Mouse (Mus musculus) heart, adult 11 months (tissue): Measurements from ENCODE around the gene Sgk2.
A peak's percentile ranks its signal among the peaks of the same experiment; 100 is the strongest.

Source experiments
- DNase-seq: peaks from one replicate; pipeline ENCODE4 v3.0.0; 2022

Sgk2 gene

DNA sequence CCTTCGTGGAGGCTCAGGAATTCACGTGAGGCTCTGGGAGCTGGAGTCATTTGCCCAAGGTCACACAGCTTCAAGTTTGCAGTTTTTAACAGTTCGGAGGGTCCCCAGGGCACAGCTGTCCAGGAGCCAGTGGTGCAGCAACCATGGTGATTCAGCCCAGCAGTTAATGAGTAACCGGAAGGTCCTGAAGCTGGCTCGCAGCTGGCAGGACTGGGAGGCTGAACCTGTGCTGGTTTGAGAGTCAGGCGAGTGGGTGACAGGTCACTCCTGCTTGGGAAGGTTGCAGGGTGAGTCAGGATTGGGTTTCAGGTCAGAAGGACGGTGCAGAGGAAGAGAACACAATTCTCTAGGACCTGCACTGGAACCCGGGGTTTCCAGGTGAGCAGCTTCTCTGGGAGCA lies at the start of gene Sgk2:
TSS of gene Sgk2 (plus strand) at position 113 of the 400 bp plus-strand sequence.
- DNase-seq, result no peak

DNA sequence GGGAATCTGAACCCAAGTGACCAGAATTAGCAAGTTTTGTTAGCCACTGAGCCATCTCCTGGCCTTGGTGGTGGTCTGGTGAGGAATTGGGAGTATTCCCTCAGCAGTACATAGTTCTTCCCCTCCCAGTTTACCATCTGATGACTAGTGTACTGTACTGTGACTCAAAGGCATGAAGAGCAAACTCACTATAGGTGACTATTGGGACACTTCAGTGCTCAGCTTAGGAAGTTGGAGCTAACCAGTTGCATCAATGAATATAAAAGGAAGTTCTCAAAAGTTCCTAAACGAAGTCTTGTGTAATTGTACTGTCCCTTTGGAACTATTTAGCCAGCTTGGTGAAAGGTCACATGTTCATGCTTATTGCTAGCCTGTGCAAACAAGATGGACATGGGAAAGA lies 47.6 kb upstream of the Sgk2 start:
- DNase-seq, result no peak

DNA sequence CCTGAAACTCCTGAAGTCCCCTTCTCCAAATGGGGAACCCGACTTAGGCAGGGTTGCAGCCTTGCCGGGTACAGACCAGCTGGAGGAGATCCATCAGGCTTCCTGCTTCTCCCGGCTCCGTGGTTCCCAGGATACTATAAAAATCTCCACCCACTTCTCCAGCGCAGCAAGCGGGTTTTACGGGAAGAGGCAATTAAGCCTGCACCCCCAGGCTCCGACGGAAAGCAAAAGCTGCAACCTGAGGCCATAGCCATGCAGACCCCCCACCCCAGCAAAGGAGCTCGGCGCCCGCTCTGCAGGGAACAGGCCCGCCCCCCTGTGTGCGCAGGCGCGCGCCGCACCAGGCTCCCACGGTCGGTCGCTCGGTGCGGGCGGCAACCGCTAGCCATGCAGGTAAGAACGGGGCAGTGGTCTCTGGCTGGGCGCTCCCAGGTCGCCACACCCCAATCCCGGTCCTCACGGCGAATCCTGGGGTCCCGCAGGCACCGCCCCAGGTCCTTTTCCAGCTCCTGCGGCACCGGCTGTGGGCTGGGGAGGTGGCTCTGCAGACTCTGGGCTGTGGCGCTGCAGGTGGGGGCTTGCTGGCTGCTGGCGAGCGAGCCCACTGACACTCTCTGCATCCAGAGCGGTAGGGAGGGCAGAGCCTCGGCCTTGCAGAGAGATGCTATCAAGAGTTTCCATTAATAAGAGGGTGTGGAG lies 43.8 kb upstream of the Sgk2 start, which contains the start of gene L3mbtl1:
TSS of gene L3mbtl1 (plus strand) at position 325 of the 699 bp plus-strand sequence.
- peak; percentile 91 for DNase-seq

DNA sequence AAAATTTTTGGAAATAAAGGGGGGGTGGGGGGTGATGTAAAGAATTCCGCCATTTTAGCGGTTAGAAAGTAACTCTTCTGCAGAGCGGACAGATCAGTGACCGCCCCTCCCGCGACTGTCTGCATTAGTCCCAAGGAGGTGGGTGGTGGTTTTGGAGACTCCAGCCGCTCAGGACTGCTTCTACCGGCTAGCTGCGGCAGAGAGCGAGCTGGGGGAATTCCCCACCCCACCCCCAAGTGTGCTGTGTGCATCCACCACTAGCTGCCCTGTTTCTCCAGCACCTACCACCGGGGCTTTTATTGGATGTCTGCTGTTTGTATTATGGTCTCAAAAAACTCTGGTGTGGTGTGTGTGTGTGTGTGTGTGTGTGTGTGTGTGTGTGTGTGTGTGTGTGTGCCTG lies 43.2 kb upstream of the Sgk2 start:
- DNase-seq, result no peak

DNA sequence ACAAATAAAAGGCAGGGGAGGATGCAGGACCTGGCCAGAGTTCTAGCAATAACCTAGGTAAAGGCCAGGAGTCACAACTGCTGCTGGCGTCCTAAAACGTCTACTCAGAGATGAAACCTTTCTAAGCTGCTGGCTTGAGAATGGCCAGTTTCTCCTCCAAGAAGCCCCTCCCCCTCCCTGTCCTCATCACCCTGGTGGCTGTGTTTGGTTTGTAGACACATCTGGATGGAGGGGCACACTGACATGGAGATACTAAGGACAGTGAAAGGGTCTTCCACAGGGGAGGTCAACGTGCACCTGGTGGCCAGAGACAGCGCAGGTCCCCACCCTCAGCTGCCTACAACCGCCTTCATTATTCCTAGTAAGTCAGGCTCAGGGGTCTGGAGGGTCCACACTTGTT lies 40.2 kb upstream of the Sgk2 start:
- DNase-seq, result peak; percentile 84

DNA sequence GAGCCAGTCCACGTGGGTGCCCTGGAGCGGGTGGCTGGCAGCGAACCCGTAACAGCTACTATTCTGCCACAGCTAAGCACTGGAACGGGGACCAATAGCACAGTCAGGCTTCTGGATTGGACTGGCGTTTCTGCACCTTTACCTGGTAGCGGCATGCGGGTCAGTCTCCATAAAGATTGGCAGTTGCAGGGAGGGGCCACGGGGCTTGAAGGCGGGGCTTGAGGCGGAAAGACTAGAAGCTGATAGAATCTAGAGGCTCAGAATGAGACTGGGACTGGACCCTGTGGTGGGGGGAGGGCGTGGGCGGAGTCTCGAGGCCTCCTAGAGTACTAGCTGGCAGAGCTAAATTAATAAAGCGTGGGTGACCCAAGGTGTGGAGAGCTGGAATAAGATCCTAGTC lies 39.4 kb upstream of the Sgk2 start:
- DNase-seq, result peak; percentile 88

DNA sequence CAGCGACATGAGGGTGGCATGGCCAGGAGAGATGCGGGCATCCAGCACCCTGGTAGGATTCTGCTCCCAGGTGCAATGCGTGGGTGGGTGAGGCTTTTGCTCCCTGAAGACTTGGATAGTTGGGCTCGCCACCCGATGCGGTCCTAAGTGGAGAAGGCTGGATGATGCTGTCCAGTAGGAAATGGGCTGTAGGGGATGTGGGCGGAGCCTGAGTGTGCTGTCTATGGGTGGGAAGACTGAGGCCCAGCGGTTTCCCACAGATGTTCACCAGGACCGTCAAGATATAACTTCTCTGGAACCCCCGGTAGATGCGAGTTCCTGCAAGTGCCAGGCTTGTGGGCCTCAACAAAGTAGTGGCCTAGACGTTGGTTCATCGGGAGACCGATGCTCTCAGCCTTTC lies 38.9 kb upstream of the Sgk2 start:
- peak; percentile 82 for DNase-seq

DNA sequence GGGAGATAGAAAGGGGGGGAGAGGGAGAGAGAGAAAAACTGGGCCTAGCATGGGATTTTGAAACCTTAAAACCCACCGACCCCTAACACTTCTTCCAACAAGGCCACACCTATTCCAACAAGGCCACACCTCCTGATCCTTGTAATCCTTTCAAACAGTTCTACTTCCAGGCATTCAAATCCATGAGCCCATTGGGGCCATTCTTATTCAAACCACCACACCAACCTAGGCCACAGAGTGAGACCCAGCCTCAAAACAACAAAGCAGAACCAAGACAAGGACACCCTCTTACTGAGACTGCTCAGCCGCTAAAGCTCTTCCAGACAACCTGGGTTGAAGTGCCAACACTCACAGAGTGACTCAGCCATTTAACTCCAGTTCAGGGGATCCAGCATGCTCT lies 36.4 kb upstream of the Sgk2 start:
- peak; percentile 41 for DNase-seq

DNA sequence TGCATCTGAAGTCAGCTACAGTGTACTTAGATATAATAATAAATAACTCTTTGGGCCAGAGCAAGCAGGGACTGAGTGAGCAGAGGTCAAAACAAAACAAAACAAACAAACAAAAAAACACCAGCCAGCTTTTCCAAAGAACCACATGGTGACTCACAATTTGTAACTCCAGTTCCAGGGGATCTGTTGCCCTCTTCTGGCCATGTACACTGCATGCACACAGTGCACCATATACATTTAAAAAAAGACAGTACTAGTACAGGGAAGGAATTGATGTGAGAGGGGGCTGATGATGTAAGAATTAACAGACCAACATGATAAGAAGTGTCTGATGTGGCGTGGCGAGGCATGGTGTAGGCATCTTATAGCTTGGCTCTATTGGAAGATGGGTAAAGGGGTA lies 30.3 kb upstream of the Sgk2 start:
- no peak for DNase-seq

DNA sequence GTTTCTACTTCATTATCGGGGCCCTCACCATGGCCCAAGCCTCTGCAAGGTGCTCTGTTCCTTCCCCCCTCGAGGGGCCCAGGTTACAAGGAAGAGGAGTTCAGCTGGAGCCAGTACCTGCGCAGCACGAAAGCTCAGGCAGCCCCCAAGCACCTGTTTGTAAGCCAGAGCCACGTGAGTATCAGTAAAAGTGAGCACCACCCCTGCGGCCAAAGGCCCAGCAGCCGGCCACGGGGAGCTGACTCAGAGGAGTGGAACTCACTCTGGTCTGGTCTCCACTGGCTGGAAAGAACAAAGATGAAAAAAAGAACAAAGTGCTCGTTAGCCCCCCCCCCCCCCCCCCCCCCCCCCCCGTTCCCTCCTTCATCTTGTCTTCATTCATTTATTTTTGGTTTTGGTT lies 25.8 kb upstream of the Sgk2 start:
- no peak for DNase-seq

DNA sequence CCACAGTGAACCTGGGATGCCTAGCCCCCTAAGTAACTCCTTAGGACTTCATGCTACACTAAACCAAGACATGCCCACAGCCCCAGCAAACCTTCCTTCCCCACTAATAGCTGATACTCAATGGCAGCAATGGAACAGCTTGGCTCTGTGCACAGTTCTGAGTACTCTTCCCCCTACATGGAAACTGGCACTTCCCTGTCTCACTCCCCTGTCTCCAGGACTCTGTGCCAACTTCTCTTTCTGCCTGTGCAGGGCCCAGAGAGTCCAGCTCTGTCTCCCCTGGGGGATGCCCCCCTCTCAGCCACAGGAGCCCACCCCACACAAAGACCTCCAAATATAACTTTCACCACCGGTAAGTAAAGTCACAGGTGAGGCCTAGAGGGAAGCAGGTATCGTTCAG lies 20.4 kb upstream of the Sgk2 start:
- no peak for DNase-seq

DNA sequence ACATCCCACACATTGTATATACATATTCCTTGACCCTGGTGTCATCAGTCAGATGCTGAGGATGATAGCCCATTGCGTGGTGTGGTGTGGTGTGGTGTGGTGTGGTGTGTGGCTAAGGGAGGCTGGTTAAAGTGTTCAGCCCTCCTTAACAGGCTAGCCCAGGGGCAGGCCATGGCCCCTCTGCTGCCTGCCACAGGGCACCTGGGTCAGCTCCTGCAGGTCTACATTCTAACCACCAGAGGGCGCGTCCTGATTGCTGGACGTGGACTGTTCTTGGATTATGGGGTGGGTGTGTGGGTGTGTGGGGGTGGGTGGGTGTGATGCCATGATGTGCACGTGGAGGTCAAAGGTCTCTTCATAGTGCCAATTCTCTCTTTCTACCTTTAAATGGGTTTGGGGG lies 18.8 kb upstream of the Sgk2 start:
- DNase-seq, result peak; percentile 94

DNA sequence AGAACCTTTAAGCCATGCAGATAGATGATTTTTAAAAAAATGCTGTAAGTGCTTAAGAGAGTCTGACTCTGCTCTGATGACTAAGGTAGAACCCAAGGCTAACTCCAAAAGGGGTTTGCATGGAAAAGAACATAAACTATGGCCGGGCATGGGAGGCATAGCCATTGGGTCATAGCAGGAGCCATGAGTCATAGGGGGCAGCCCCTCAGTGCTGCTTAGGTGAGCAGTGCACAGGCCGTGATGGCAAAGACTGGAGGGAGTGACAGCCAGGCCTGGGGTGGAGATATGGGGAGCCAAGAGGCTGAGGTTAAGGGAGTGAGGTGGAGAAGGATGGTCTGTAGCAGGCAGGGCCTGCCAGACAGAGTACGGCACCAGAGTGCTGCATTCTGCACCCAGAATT lies 18.0 kb upstream of the Sgk2 start:
- no peak for DNase-seq

DNA sequence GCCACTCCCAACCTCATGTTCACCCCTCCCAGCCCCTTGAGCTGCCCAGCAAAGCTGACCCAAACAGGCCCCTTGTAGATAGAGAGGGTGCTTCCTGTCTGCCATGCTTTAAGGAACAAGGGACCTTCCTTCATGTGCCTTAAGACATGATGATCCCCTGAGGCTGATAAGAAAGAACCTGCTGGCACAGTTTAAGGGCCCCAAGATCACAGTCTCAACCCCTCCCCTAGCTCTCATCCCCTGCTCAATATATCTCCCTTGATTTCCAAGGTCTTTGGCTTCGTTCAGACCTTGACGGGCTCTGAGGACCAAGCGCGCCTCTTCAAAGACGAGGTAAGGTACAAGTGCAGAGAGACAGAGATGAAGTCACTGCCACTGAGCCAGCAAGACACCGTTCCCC lies 16.2 kb upstream of the Sgk2 start:
- DNase-seq, result peak; percentile 77

DNA sequence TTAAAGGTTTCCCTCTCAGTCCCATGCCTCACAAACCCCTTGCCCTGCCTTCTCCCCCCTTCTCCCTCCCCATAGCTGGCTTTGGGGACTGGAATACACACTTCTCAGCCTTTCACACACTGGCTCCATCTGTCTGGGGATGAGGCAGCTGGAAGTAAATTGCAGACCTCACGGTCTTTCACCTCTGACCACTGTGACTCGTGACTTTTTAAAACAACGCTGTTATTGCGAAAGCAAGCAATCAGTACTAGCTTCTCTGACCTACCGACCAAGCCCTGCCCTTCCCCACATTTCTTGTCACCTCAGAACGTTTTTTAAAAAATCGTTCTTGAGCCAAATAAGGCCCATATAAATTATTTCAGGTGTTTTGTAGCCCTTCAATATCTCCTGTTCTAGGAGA lies 14.4 kb upstream of the Sgk2 start:
- no peak for DNase-seq

DNA sequence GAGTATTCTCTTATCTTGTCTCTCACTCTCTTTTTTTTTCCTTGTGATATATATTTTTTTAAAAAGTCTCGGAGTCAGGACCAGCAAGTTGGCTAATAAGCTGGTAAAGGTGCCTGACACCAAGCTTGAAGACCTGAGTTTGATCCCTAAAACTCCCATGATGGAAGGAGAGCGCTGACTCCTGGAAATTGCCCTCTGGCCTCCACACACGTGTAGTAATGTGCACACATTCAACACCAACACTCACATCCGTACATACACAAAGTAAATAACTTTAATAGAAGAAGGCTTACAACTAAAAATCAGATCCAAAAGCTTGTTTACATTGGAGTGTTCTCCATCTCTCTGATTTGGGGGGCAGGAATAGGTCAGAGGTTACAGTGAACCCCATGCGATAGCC lies 13.9 kb upstream of the Sgk2 start:
- DNase-seq, result no peak

DNA sequence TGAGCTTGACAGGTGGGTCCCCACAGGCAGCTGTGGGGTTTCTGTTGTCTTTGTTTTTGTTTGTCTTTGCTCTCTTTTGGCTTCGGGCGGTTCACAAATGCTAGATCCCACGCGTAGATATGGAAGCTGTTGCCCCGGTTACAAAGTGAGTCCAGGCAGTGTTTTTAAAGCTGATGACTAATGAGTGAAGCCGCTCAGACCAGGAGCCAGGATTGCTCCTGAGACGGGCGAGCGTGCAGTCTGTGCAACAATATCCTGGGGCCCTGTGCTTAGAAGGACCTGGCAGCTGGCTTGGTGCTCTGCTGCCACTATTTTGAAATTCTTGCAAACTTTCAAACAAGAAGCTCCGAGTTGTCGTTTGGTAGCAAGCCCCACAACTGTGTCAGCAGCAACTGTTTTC lies 13.5 kb upstream of the Sgk2 start:
- DNase-seq, result peak; percentile 80

DNA sequence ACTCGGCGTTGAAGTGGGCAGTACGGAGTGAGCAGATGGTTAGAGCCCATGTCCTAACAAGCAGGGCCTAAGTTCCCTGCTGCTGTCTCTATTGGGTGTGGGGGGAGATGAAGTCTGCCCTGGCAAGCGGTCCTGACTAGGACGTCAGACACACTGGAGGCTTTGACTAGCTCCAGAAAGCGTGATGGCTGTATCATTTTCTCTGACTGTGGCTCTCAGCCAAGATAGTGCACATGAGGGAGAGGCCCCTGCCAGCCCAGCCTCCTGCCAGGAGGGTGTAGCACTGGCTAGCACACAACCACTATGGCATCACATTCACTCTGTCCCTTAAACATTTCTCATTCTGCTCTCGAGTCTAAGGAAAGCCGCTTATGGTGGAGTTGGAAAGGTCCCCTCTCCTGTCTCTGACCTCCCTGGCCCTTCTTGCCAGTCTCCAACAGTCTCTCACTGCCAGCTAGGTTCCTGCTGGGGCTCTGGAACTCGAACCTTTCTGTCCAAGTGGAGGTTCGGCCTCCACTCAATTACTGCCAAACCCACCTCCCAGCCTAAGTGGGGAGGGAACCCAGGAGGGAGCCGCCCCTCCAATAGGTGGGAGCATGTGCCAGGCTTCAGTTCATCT lies 11.9 kb upstream of the Sgk2 start:
- peak; percentile 94 for DNase-seq

DNA sequence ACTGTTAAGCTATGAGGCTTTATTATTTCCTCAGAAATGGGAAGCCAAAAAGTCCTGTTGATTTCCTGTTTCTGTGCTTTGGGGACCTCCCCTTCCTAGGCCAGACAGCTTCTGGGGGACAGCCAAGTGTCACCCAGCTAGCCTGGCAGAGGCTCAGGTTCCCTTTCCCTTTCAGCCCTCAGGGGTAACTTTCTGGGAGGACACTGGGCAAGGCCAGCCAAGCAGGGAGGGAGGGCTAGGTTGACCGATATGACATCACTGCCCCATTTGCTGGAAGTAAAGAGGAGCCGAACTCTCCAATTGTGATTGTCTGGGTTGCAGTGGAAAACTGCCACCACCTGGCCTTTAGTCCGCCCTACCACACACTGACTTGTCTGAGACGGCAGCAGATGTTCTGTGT lies 11.1 kb upstream of the Sgk2 start:
- peak; percentile 97 for DNase-seq

DNA sequence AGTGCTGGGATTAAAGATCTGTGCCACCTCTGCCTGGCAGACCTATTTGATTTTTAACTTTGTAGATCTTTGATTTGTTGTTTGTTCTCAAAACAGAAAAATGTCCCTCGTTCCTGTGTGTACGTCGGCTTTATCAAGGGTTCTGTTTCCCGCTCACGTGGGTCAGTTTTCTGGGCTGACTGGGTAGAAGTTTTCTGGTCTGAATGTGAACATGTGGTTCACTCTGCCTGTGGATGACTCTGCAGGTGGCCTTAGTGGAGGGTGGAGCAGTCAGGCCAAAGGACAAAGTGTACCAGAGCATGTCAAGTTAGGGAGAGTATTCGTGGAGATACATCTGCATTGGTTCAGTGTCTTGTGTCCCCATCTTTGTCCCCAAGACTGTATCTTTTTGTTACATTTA lies 2.7 kb upstream of the Sgk2 start:
- DNase-seq, result no peak

DNA sequence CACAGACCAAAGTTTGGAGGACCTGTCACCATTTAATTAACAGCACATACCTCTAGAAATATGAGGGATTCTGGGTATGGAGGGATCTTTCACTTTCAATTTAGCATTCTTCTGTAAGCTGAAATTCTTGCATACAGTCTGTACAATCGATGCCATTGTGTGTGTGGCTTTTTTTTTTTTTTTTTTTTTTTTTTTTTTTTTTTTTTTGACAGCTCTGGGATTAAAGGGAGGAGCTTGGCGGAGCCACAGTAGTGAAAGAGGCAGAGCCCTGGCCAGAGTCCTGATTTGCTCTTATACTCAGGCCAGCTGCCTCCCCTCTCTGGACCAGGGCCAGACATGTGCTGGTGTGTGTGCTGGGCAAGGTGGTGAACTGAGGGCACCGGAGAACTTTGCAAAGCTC lies 1.2 kb upstream of the Sgk2 start:
- peak; percentile 96 for DNase-seq

DNA sequence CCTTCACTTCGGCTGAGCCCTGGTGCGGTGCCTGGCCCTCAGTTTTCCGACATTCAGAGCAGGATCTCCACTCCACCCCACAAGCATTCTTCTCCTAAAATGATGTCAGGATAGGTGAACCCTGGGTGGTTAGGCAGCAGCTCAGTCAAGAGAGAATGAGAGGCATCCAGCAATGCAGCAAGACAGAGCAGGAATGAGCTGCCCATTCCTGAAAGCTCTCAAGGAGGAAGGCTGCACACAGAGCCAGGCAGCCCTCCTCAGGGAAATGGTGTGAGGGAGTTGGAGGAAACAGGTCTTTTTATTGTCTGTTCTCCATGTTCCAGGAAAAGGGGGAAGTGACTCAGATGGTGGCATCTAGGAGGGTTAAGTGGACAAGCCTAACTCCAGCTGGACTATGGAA lies 366 bp upstream of the Sgk2 start:
- no peak for DNase-seq

DNA sequence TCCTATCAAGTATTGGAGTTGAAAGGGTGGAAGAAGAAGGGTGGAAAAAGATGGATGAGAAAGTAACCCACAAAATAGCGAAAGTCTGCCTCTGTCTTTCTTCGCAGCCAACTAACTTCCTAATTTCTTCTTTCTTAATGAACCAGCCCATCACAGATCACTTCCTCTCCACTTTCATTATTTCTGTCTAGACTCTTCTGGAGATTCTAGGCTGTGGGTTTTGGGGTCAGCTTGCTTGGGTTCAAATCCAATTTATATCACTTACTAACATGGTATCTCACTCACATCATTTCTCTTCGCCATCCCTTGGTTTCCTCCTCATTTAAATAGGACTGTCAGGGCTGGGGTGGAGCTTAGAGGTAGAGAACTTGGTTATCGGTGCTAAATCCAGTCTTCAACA lies 1.1 kb downstream of the Sgk2 start:
- no peak for DNase-seq

DNA sequence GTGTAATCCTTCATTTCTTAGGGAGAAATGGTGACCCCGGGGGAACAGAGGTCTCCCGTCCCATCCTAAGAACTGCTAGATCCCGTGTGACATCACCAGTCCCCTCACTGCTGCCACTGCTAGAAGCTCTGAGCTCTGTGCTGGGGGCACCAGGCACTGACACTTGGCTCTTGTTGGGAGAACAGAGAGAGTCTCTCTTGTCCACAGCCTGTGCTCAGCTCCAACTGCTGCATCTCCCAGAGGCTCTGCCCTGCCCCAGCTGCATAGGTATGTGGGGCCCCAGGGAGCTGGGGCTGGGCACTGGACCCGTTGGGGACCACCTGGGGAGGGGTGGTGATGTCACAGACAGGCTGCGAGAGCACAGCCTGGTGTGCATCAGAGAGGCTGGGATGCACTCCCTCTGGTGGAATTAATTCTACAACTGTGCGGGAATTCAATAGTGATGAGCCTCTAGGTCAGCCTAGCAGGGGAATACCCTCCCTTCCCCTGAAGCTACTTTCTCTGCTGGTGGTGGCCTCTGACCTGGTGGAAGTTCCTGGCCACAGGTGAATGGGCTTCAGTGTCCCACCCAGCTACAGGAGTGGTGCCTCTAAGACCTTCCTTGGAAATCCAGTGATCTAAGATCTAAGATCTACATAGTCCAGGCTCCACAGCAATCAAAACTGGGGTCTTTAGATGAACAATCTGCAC lies 4.4 kb downstream of the Sgk2 start:
- no peak for DNase-seq

DNA sequence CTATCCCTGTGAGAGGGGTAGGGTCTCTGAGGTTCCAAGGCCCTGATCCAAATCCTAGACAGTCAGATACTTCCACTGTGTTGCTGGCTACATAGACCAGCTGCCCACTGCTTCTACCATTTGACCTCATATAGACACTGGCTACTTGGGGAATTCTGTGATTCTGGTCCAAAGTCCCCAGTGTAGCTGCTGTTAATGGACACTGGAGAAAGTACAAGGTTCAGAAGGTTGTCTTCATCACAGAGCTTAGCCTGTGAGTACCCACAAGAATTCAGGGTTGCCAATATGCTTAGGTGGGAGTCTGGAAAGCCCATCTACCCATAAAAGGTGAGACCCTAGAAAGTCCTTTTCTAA lies 4.9 kb downstream of the Sgk2 start:
- DNase-seq, result no peak
